Mouse (Mus musculus) hindbrain, postnatal 0 days (tissue): ENCODE measurements around the gene Dip2b. TPM values are rescaled to one million over a fixed set of nuclear protein-coding genes. Genes with fewer than 3 reads are reported as not detected.

Experiments used
- ATAC-seq: fragments of 200-750 bp; cut with Nextera tagmentation; 2 replicates; pipeline ENCODE4 v1.8.0; 2017; ENCODE audit warnings: mild to moderate bottlenecking, moderate TSS enrichment, moderate library complexity
- DNase-seq: peaks from one replicate; pipeline ENCODE4 v3.0.0-alpha.2; 2015; ENCODE audit warnings: low spot score
- H3K27ac ChIP-seq: fragments of 300-500 bp; sonication (generic); 2 replicates; pipeline ENCODE4 v1.5.1; 2014; ENCODE audit warnings: mild to moderate bottlenecking
- H3K27me3 ChIP-seq: fragments of 300-500 bp; sonication (generic); 2 replicates; pipeline ENCODE4 v1.6.1; 2014; ENCODE audit warnings: low read length, mixed read lengths; ENCODE audit not compliant: insufficient read depth
- H3K36me3 ChIP-seq: fragments of 300-500 bp; sonication (generic); 2 replicates; pipeline ENCODE4 v1.6.1; 2014; ENCODE audit warnings: low read length, mixed read lengths; ENCODE audit not compliant: insufficient read depth
- H3K4me1 ChIP-seq: fragments of 300-500 bp; sonication (generic); 2 replicates; pipeline ENCODE4 v1.6.1; 2014; ENCODE audit warnings: antibody characterized with exemption, low read length, mixed read lengths; ENCODE audit not compliant: insufficient read depth
- H3K4me2 ChIP-seq: fragments of 300-500 bp; sonication (generic); 2 replicates; pipeline ENCODE4 v1.6.1; 2014; ENCODE audit warnings: low read depth, mild to moderate bottlenecking, low read length, moderate library complexity, mixed read lengths
- H3K4me3 ChIP-seq: fragments of 300-500 bp; sonication (generic); 2 replicates; pipeline ENCODE4 v1.5.1; 2014; ENCODE audit warnings: low read length
- H3K9ac ChIP-seq: fragments of 300-500 bp; sonication (generic); replicated peaks from 2 replicates; pipeline ENCODE4 v1.6.1; 2014; ENCODE audit warnings: mild to moderate bottlenecking, low read length, moderate library complexity, mixed read lengths
- H3K9me3 ChIP-seq: fragments of 300-500 bp; sonication (generic); 2 replicates; pipeline ENCODE4 v1.6.1; 2016; ENCODE audit warnings: low read length, mixed read lengths
- CTCF ChIP-seq: IDR thresholded peaks from 2 replicates; pipeline ENCODE4 v1.5.1; 2016; ENCODE audit warnings: antibody characterized with exemption, control low read depth, low read depth
- WGBS: fragments of 180-500 bp; shearing (Covaris S2); extraction: QIAGEN DNeasy Blood & Tissue Kit; methylation state at CpG from one replicate; pipeline ENCODE4 v1.1.7; 2014; 5-methylcytosine and 5-hydroxymethylcytosine counted together
- polyA plus RNA-seq: library from polyadenylated mRNA; unstranded; fragments of >200 nt; fragmentation: Nextera tagmentation; extraction: Ambion mirVana; gene quantifications from 2 replicates; pipeline ENCODE4 v1.2.1, GENCODE M21; 2015
- total RNA-seq: library from RNA; depleted of rRNA; stranded (reverse); fragments of >200 nt; gene quantifications from 2 replicates; pipeline ENCODE4 v1.2.3, GENCODE M21; 2014

Dip2b gene
- total and polyA plus RNA-seq, 2 experiments from 2014 or later = 11.9 to 44.7 TPM

DNA sequence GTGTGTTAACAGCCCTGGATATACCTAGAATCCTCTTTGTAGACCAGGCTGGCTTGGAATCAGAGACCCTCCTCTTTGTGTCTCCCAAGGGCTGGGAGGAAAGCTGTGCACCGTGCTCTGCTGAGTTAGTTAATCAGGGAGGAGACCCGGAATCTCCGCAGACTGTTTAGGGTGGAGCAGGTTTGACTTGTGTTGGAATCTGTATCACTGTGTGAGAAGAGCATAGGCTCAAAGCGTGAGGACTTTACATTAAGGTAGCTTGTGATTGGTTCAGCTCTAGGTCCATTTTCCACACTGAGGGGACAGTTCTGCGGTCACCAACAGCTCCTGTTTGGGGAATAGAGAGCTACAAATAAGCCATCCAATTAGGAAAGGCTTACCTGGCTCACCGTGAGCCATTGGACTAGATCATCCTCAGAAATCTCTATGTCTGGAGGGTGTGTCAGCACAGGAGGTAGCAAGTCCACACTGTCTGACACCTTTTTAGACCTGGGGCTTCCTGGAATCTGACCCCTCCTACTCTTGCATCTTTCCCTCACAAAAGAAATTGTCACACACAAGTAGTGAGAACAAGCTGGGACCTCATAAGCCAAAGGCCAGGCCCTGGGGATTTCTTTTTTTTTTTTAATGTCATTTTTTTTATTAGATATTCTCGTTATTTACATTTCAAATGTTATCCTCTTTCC, 21.3 kb downstream of the Dip2b start:
- Histone ChIP-seq H3K4me2 (no peak overlapping the region), H3K36me3 (no peaks in the 10 kb centered on the region), H3K9ac (no peak overlapping the region), H3K9me3 (no peaks in the 10 kb centered on the region), H3K27me3 (no peaks in the 10 kb centered on the region), H3K4me1 (0 out of 2 replicates have a peak, but pooled peaks cover 4% of the 10 kb centered on the region), H3K4me3 (no peak overlapping the region), H3K27ac (no peak overlapping the region)
- 73% methylated on average over 7 of the region's 7 CpGs for WGBS
- no peak for TF ChIP-seq CTCF
- no peak for ATAC-seq
- no peak for DNase-seq

DNA sequence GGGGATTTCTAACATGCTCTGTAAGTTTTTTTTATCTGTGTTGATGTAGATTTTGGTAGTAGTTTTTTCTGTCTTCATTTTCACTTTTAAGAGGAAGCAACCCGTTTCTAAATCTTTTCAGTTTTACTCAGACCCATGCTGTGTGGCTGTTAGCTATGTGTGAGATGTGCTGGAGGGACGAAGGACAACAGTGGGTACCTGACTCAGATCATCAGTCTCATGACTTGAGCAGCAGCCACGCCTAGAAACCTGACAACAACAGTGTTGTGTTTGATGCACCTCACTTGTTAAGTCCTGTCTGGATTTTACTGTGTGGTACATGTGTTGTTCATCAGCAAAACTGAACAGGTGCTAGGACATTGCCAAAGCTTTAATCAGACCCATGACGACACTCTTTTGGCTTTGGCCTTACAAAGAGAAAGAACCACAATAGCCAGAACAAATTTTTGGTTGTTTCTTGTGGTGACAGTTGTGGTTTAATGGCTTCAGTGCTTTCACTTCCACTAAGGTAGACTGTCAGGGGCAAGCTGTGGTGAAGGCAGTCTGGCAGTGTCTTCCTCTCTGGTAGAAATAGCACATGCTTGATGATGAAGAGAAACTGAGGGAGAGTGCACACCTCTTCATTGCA, 22.2 kb downstream of the Dip2b start:
- H3K4me3 ChIP-seq = no peak overlapping the region
- DNase-seq (no peak), ATAC-seq (no peak)
- no peak overlapping the region for H3K9ac ChIP-seq
- no peak overlapping the region for H3K27ac ChIP-seq
- no peak for TF ChIP-seq CTCF
- WGBS = 66% methylated on average over 4 of the region's 4 CpGs
- H3K27me3 ChIP-seq = no peaks in the 10 kb centered on the region
- no peak overlapping the region for H3K4me2 ChIP-seq
- H3K4me1 ChIP-seq = 0 out of 2 replicates have a peak, but pooled peaks cover 4% of the 10 kb centered on the region
- H3K36me3 ChIP-seq = no peaks in the 10 kb centered on the region
- no peaks in the 10 kb centered on the region for H3K9me3 ChIP-seq

DNA sequence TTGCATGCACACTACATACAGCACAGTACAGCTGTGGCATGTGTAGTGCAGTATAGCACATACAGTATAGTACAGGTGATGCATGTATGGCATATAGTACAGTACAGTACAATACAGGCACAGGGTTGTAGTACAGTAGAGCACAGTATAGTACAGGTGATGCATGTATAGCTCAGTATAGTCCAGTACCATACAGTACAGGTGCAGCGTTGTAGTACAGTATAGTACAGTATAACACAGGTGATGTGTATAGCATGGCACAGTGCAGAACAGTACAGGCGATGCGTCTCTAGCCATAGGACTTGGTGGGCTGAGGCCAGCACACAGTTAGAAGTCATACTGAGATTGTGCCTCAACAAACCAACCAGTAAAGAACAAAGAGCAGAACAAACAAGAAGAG, 22.9 kb downstream of the Dip2b start:
- no peak for TF ChIP-seq CTCF
- ATAC-seq (no peak; the same call in 1 of the 2 replicates), DNase-seq (no peak)
- Histone ChIP-seq H3K27me3 (no peaks in the 10 kb centered on the region), H3K4me2 (no peak overlapping the region), H3K4me3 (no peak overlapping the region), H3K9me3 (no peaks in the 10 kb centered on the region), H3K9ac (no peak overlapping the region), H3K27ac (no peak overlapping the region), H3K4me1 (peaks cover 6% of the 10 kb centered on the region; the same call in 1 of the 2 replicates), H3K36me3 (no peaks in the 10 kb centered on the region)
- 94% methylated on average over 3 of the region's 3 CpGs for WGBS

DNA sequence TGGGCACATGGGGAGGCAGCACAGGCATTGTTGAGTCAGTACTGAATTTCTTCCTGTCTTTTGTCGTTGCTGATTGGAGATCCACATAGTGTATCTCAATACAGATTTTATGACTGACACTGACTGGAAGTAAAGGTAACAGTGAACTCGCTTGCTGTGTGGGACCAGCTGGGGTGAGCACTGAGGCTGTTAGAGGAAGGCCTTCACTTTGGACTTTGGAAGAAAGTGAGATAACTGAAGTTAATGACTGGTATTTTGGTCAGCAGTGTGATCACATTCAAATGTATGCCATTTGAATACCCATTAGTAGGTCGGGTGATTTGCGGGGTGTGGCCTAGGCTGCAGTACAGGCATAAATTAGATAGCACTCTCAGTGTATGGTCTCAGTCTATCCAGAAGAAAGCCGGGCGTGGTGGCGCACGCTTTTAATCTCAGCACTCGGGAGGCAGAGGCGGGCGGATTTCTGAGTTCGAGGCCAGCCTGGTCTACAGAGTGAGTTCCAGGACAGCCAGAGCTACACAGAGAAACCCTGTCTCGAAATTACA, 24.8 kb downstream of the Dip2b start:
- no peak overlapping the region for H3K9ac ChIP-seq
- peaks cover 7% of the 10 kb centered on the region; the same call in 1 of the 2 replicates for H3K4me1 ChIP-seq
- no peak for TF ChIP-seq CTCF
- WGBS = 94% methylated on average over 13 of the region's 13 CpGs
- ATAC-seq (no peak), DNase-seq (no peak)
- no peak overlapping the region for H3K4me3 ChIP-seq
- H3K36me3 ChIP-seq = no peaks in the 10 kb centered on the region
- H3K4me2 ChIP-seq = no peak overlapping the region
- no peaks in the 10 kb centered on the region for H3K27me3 ChIP-seq
- H3K27ac ChIP-seq = no peak overlapping the region
- no peaks in the 10 kb centered on the region for H3K9me3 ChIP-seq

DNA sequence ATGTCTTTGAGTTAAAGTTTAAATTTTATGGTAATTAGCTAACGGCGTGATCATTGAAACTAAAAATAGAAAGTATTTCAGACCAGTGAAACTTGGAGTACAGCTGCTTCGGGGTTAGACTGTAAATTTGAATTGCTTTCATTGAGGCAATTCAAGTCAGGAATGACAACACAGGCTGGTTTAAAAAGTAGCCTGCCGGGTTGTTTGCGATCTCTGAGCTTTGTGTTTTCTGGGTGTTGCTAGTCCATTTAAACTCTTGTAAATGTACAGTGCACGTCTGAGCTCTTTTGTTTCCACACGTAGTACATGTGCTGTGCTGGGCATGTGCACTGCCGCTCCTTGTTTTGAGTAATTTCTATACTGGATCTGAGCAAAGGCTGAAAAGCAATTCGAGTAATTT, 28.2 kb downstream of the Dip2b start:
- Histone ChIP-seq H3K4me2 (no peak overlapping the region), H3K9me3 (no peaks in the 10 kb centered on the region), H3K27ac (no peak overlapping the region), H3K4me3 (no peak overlapping the region), H3K36me3 (no peaks in the 10 kb centered on the region), H3K4me1 (peaks cover 4% of the 10 kb centered on the region; the same call in 1 of the 2 replicates), H3K9ac (no peak overlapping the region), H3K27me3 (no peaks in the 10 kb centered on the region)
- ATAC-seq (no peak), DNase-seq (no peak)
- WGBS = 43% methylated on average over 9 of the region's 9 CpGs
- TF ChIP-seq CTCF = no peak

DNA sequence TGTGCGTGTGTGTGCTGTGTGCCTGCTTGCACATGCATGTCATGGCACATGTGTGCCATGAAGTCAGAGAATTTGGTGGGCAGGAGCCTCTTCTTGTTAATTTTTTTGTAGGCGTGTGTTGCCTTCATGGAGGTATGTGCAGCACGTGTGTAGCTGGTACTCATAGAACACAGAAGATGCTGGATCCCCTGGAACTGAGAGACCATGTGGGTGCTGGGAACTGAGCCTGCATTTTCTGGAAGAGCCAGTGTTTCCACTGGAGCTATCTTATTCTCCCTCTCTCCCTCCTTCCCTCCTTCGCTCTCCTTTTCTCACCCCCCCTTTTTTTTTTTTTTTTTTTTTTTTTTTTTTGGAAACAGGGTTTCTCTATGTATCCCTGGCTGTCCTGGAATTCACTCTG, 30.6 kb downstream of the Dip2b start:
- no peak for ATAC-seq
- Histone ChIP-seq H3K9ac (no peak overlapping the region), H3K4me1 (peaks cover 9% of the 10 kb centered on the region; the same call in 1 of the 2 replicates), H3K36me3 (no peaks in the 10 kb centered on the region), H3K9me3 (no peaks in the 10 kb centered on the region), H3K4me2 (no peak overlapping the region), H3K4me3 (no peak overlapping the region), H3K27ac (no peak overlapping the region), H3K27me3 (no peaks in the 10 kb centered on the region)
- no peak for TF ChIP-seq CTCF
- WGBS = 85% methylated on average over 4 of the region's 4 CpGs
- no peak for DNase-seq

DNA sequence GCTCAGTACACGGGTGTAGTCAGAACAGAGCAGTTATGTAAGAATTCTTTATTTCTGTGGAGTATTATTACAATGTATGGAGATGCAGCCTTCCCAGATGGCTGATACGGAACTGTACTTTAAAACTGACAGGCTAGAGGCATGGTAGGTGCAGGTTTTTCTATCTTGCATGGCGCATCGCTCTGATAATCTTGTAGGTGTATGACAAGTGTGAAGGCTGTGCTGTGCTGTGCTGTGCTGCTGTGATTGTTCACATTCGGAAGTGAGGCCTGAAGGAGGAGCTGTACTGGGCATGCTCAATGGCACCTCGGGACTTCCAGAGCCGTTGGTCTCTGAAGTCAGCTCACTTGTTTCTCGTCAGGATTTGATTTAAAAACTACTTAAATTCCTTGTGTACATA, 31.6 kb downstream of the Dip2b start:
- Histone ChIP-seq H3K27ac (no peak overlapping the region), H3K4me2 (no peak overlapping the region), H3K36me3 (no peaks in the 10 kb centered on the region), H3K4me3 (no peak overlapping the region), H3K4me1 (peaks cover 9% of the 10 kb centered on the region; the same call in 1 of the 2 replicates), H3K27me3 (no peaks in the 10 kb centered on the region), H3K9ac (no peak overlapping the region), H3K9me3 (no peaks in the 10 kb centered on the region)
- DNase-seq (no peak), ATAC-seq (no peak)
- 81% methylated on average over 8 of the region's 8 CpGs for WGBS
- TF ChIP-seq CTCF = no peak
